Mouse (Mus musculus): ENCODE data around the gene Theg. TPM values are rescaled to one million over a fixed set of nuclear protein-coding genes. Genes with fewer than 3 reads are reported as not detected.

Theg gene
- not detected for total RNA-seq (2018; cell fraction: chromatin; rRNA removed)
- not detected for total RNA-seq (2018; cell fraction: cytosol; rRNA removed)
- total RNA-seq (2018; cell fraction: nucleus; rRNA removed) = not detected
- not detected in 3 replicates for polyA plus RNA-seq (2018)

GRCm38 (mm10) chr10:79587061-79587751 lies at the start of gene Theg:
TSS of gene Theg (minus strand) at chr10:79587331.
- H3K27ac ChIP-seq = no peak within 1 kb of the TSS
- no peak within 1 kb of the TSS for H3K4me3 ChIP-seq (ENCODE audit: inconsistent target)
- 93% methylated on average over 5 of the region's 5 CpGs for WGBS (ENCODE audit: missing documents)
- H3K79me2 ChIP-seq (ENCODE audit: inconsistent target) = no peaks in the 10 kb centered on the region
- no peaks in the 10 kb centered on the region for H3K36me3 ChIP-seq (ENCODE audit: inconsistent target)

GRCm38 (mm10) chr10:79636287-79636686 lies 49.2 kb upstream of the Theg start:
- H3K36me3 ChIP-seq (ENCODE audit: inconsistent target) = no peaks in the 10 kb centered on the region
- H3K4me3 ChIP-seq (ENCODE audit: inconsistent target) = no peak overlapping the region
- no peak overlapping the region for H3K27ac ChIP-seq
- no peaks in the 10 kb centered on the region for H3K79me2 ChIP-seq (ENCODE audit: inconsistent target)
- 90% methylated on average over 8 of the region's 8 CpGs for WGBS (ENCODE audit: missing documents)

GRCm38 (mm10) chr10:79633006-79633777 lies 46.1 kb upstream of the Theg start:
- Histone ChIP-seq H3K4me3 (ENCODE audit: inconsistent target) (no peak overlapping the region), H3K27ac (peak overlapping the region; percentile 61), H3K79me2 (ENCODE audit: inconsistent target) (no peaks in the 10 kb centered on the region), H3K36me3 (ENCODE audit: inconsistent target) (no peaks in the 10 kb centered on the region)
- 57% methylated on average over 17 of the region's 17 CpGs for WGBS (ENCODE audit: missing documents)

- H3K36me3 ChIP-seq (ENCODE audit: inconsistent target) = no peaks in the 10 kb centered on the region
- WGBS (ENCODE audit: missing documents) = 88% methylated on average over 4 of the region's 4 CpGs
- H3K79me2 ChIP-seq (ENCODE audit: inconsistent target) = no peaks in the 10 kb centered on the region
- H3K4me3 ChIP-seq (ENCODE audit: inconsistent target) = no peak overlapping the region
- H3K27ac ChIP-seq = no peak overlapping the region
These were observed 44.3 kb upstream of the Theg start for GRCm38 (mm10) chr10:79631432-79631831.

- Histone ChIP-seq H3K79me2 (ENCODE audit: inconsistent target) (no peaks in the 10 kb centered on the region), H3K27ac (no peak overlapping the region), H3K36me3 (ENCODE audit: inconsistent target) (no peaks in the 10 kb centered on the region), H3K4me3 (ENCODE audit: inconsistent target) (no peak overlapping the region)
- WGBS (ENCODE audit: missing documents) = 79% methylated on average over 4 of the region's 5 CpGs
These were observed 41.2 kb upstream of the Theg start for GRCm38 (mm10) chr10:79628377-79628776.

GRCm38 (mm10) chr10:79626156-79626555 lies 39.0 kb upstream of the Theg start:
- H3K4me3 ChIP-seq (ENCODE audit: inconsistent target) = no peak overlapping the region
- no peaks in the 10 kb centered on the region for H3K36me3 ChIP-seq (ENCODE audit: inconsistent target)
- no peak overlapping the region for H3K27ac ChIP-seq
- WGBS (ENCODE audit: missing documents) = 84% methylated on average over 9 of the region's 10 CpGs
- H3K79me2 ChIP-seq (ENCODE audit: inconsistent target) = no peaks in the 10 kb centered on the region

- Histone ChIP-seq H3K36me3 (ENCODE audit: inconsistent target) (no peaks in the 10 kb centered on the region), H3K79me2 (ENCODE audit: inconsistent target) (no peaks in the 10 kb centered on the region), H3K27ac (no peak overlapping the region), H3K4me3 (ENCODE audit: inconsistent target) (no peak overlapping the region)
- 92% methylated on average over 9 of the region's 9 CpGs for WGBS (ENCODE audit: missing documents)
These were observed 38.3 kb upstream of the Theg start for GRCm38 (mm10) chr10:79625398-79625797.

- Histone ChIP-seq H3K36me3 (ENCODE audit: inconsistent target) (no peaks in the 10 kb centered on the region), H3K4me3 (ENCODE audit: inconsistent target) (no peak overlapping the region)
- 75% methylated on average over 12 of the region's 12 CpGs for WGBS (ENCODE audit: missing documents)
These were observed 36.8 kb upstream of the Theg start for GRCm38 (mm10) chr10:79623950-79624349.

GRCm38 (mm10) chr10:79616376-79616775 lies 29.2 kb upstream of the Theg start:
- Histone ChIP-seq H3K4me3 (ENCODE audit: inconsistent target) (no peak overlapping the region), H3K27ac (no peak overlapping the region), H3K79me2 (ENCODE audit: inconsistent target) (no peaks in the 10 kb centered on the region), H3K36me3 (ENCODE audit: inconsistent target) (no peaks in the 10 kb centered on the region)
- 84% methylated on average over 5 of the region's 5 CpGs for WGBS (ENCODE audit: missing documents)

More at GRCm38 (mm10) chr10:79623950-79624349, 36.8 kb upstream of the Theg start:
- Histone ChIP-seq H3K79me2 (ENCODE audit: inconsistent target) (no peaks in the 10 kb centered on the region), H3K27ac (no peak overlapping the region)

GRCm38 (mm10) chr10:79615860-79616259 lies 28.7 kb upstream of the Theg start:
- Histone ChIP-seq H3K4me3 (ENCODE audit: inconsistent target) (no peak overlapping the region), H3K36me3 (ENCODE audit: inconsistent target) (no peaks in the 10 kb centered on the region), H3K79me2 (ENCODE audit: inconsistent target) (no peaks in the 10 kb centered on the region), H3K27ac (no peak overlapping the region)
- WGBS (ENCODE audit: missing documents) = 39% methylated on average over 8 of the region's 8 CpGs

- H3K79me2 ChIP-seq (ENCODE audit: inconsistent target) = no peaks in the 10 kb centered on the region
- H3K27ac ChIP-seq = no peak overlapping the region
- 95% methylated on average over 1 of the region's 1 CpGs for WGBS (ENCODE audit: missing documents)
- no peaks in the 10 kb centered on the region for H3K36me3 ChIP-seq (ENCODE audit: inconsistent target)
- no peak overlapping the region for H3K4me3 ChIP-seq (ENCODE audit: inconsistent target)
These were observed 27.1 kb upstream of the Theg start for GRCm38 (mm10) chr10:79614305-79614643.

- Histone ChIP-seq H3K36me3 (ENCODE audit: inconsistent target) (no peaks in the 10 kb centered on the region), H3K79me2 (ENCODE audit: inconsistent target) (no peaks in the 10 kb centered on the region), H3K4me3 (ENCODE audit: inconsistent target) (no peak within 1 kb of the TSS), H3K27ac (no peak within 1 kb of the TSS)
- 2% methylated on average over 51 of the region's 60 CpGs for WGBS (ENCODE audit: missing documents)
These were observed 26.6 kb upstream of the Theg start, which contains the start of gene C2cd4c for GRCm38 (mm10) chr10:79613578-79614304. TSS of gene C2cd4c (minus strand) at chr10:79614025.

- no peak overlapping the region for H3K27ac ChIP-seq
- no peaks in the 10 kb centered on the region for H3K79me2 ChIP-seq (ENCODE audit: inconsistent target)
- H3K36me3 ChIP-seq (ENCODE audit: inconsistent target) = no peaks in the 10 kb centered on the region
- 19% methylated on average over 51 of the region's 51 CpGs for WGBS (ENCODE audit: missing documents)
- H3K4me3 ChIP-seq (ENCODE audit: inconsistent target) = no peak overlapping the region
These were observed 25.3 kb upstream of the Theg start for GRCm38 (mm10) chr10:79612192-79613135.

- H3K4me3 ChIP-seq (ENCODE audit: inconsistent target) = no peak overlapping the region
- WGBS (ENCODE audit: missing documents) = 72% methylated on average over 5 of the region's 5 CpGs
These were observed 24.2 kb upstream of the Theg start for GRCm38 (mm10) chr10:79611296-79611695.

More at GRCm38 (mm10) chr10:79611296-79611695, 24.2 kb upstream of the Theg start:
- no peak overlapping the region for H3K27ac ChIP-seq
- H3K36me3 ChIP-seq (ENCODE audit: inconsistent target) = no peaks in the 10 kb centered on the region
- no peaks in the 10 kb centered on the region for H3K79me2 ChIP-seq (ENCODE audit: inconsistent target)

Data from macrophage (primary cell).